Mouse (Mus musculus) thymus, postnatal 0 days (tissue): ENCODE measurements around the gene Kcnn3. TPM values are rescaled to one million over a fixed set of nuclear protein-coding genes. Genes with fewer than 3 reads are reported as not detected.

ENCODE experiments used
- DNase-seq: peaks from one replicate; pipeline ENCODE4 v3.0.0-alpha.2; 2015; ENCODE audit warnings: low spot score
- polyA plus RNA-seq: library from polyadenylated mRNA; unstranded; fragments of >200 nt; fragmentation: Nextera tagmentation; extraction: Ambion mirVana; gene quantifications from 2 replicates; pipeline ENCODE4 v1.2.1, GENCODE M21; 2015

The Kcnn3 gene
- polyA plus RNA-seq: 7.3 and 8.8 TPM in 2 replicates

DNA sequence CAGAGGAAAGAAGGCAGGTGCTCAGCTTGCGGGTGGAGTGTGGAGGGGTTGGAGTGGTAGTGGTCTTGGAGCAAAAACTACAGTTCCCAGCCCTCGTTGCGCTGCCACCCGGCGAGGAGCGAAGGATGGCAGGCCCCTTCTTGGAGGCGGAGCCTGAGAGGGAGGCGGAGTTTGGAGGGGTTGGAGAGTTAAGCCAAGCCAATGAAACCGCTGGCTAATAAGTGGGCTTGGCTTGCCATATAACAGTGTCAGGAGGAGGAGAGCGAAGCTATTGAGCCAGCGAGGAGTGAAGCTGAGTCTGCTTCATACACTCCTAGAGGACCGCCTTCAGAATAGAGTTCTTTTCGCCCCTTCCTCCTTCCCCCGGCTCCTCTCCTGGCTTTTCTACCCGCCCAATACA, at the start of gene Kcnn3:
TSS of gene Kcnn3 (plus strand) at position 271 of the 400 bp plus-strand sequence.
- DNase-seq: no peak

DNA sequence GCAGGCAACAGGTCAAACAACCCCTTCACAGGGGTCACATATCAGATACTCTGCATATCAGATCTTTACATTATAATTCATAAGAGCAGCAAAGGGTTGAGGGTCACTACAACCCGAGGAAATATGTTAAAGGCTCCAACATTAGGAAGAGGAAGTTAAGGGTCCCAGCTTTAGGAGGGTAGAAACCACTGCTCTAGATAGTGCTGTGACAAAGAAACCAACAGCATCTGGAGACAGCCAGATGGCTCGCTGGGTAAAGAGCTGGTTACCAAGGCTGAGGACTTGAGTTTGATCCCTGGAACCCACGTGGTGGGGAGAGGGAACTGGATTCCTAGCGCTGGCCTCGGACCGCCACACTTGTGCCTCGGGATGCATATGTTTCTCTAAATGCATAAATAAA, 47.7 kb upstream of the Kcnn3 start:
- no peak for DNase-seq

DNA sequence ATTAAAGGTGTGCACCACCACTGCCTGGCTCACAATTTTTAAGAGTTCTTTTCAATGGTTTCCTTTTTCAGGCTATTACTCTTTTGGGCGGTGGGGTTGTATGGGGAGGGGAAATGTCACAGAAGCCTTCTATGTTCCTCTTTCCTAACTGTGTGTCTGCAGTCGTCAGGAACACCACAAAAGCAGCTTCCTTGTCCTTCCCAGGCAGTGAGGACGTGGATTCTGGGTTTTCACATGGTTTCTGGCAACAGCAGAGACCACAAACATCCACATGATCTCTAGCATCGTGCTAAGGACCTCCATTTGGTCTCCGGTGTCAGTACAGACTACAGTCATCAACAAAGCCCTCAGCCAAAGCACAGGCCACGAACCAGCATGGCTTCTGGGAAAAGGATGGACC, 46.1 kb upstream of the Kcnn3 start:
- no peak for DNase-seq

- DNase-seq: no peak
Observed at GRCm38 (mm10) chr3:89479055-89479454, 40.9 kb upstream of the Kcnn3 start.

- peak; percentile 70 for DNase-seq
Observed at GRCm38 (mm10) chr3:89481488-89481887, 38.5 kb upstream of the Kcnn3 start.

- DNase-seq: no peak
Observed at GRCm38 (mm10) chr3:89482249-89482648, 37.7 kb upstream of the Kcnn3 start.

GRCm38 (mm10) chr3:89484766-89485524, 35.0 kb upstream of the Kcnn3 start:
- DNase-seq: peak; percentile 80

DNA sequence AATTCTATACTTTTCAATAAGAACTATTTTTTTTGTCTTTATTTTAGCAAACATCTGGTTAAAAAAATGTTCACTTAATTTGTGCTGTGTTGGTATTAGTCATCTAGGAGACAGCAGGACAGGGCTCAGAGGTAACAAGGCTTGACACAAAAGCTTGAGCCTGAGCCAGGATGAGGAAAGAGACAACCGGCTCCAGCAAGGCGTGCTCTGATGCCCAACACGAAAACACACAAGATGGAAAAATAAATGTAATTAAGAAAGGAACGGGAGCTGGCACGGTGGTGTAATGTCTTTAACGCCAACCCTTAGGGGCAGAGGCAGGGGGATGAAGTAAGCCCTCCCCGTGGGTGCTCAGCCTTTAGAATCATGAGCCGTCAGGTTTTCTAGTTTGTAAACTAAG, 33.9 kb upstream of the Kcnn3 start:
- DNase-seq: no peak

DNA sequence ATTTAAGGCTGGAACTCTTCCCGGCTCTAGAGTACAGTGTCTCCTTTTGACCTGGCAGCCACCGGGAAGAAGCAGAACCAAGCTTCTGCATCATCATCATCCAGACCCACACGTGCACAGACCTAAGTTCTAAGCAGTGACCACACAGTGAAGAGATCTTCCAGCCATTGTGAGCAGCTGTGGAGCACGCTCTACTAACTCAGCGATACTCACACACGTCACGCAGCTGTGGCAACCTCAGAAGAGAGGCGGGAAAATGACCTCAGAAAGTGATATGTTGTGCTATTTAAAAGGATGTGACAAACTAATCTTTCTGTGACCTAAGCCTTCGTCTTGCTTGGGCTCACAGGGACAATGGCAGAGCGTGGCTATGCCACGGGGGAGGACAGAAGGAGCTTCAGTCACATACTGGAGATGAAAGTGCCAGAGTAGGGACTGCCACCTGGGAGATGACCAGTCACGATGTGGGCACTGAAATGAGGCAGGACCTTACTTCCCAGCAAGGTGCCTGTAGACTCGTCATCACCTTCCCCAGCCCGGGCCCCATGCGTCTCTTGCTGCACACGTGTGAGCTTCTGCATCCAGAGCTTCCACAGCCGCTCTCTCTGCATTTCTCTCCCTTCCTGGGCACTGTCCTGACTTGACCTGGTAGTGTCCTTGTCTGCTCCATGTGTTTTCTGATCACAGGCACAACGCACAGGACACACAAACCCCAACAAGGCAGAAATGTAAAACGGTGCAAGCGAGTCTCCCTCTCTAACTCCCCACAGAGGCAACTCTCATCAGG, 32.9 kb upstream of the Kcnn3 start:
- DNase-seq: no peak

DNA sequence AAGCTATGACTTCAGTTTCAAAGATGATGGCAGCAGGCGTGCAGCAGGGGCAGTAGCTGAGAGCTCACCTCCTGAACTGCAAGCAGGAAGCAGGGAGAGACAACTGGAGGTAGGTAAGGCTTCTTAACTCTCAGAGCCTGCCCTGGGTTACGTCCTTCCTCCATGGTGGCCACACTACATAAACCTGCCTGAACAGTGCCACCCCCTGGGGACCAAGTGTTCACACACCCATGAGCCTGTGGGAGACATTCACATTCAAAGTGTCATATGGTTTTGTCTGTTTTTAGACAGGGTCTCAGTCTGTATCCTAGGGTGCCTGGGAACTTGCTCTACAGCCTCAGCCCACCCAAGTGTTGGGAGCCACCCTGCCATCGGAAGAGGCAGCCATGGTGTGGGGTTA, 29.2 kb upstream of the Kcnn3 start:
- DNase-seq: no peak

- DNase-seq: no peak
Observed at GRCm38 (mm10) chr3:89491559-89491958, 28.4 kb upstream of the Kcnn3 start.

GRCm38 (mm10) chr3:89492701-89493151, 27.2 kb upstream of the Kcnn3 start:
- DNase-seq: no peak

DNA sequence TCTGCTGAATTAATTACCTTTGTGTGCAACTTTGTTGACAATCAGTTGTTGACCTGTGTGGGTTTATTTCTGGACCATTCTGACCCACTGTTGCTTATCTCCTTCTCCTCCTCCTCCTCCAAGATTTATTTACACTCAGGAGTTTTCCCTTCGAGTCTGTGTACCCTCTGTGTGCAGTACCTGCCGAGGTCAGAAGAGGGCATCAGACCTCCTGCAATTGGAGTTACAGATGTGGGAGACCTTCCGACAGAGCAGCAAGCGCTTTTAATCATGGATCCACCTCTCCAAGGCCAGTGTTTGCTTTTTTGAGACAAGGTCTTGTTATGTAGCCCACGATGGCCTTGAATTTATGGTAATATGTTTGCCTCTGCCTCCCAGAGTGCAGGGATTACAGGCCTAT, 25.3 kb upstream of the Kcnn3 start:
- no peak for DNase-seq

DNA sequence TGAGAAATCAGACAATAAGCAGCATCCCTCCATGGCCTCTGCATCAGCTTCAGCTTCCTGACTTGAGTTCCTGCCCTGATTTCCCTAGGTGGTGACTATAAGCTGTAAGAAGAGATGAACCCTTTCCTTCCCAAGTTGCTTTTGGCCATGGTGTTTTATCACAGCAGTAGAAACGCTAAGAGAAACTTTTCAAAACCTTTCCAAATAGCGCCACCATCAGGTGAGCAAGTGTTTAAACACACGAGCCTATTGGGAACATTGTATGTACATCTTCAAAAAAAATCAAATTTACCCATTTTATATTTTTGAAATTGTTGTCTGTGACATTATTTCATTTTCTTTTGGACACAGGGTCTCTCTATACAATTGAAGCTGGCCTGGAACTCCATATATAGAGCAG, 23.6 kb upstream of the Kcnn3 start:
- no peak for DNase-seq

DNA sequence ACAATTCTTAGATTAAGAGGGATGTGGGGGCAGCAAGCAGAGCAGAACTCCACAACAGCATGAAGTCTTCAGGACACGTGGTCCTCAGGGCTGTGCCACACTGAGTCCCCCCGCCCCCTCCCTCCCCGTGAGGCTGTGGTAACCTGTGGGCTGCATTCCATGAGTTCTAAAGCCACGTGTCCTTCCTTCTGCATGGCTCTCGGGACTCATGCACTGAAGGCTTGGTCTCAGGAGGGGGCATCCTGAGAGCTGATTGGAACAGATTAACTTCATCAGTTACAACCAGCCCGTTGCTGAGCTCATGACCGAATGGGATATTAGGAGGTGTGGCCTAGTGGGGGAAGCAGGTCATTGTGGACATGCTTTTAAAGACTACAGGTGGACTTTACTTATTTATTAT, 20.3 kb upstream of the Kcnn3 start:
- no peak for DNase-seq

GRCm38 (mm10) chr3:89501486-89501885, 18.5 kb upstream of the Kcnn3 start:
- no peak for DNase-seq

GRCm38 (mm10) chr3:89502551-89502950, 17.4 kb upstream of the Kcnn3 start:
- DNase-seq: no peak

DNA sequence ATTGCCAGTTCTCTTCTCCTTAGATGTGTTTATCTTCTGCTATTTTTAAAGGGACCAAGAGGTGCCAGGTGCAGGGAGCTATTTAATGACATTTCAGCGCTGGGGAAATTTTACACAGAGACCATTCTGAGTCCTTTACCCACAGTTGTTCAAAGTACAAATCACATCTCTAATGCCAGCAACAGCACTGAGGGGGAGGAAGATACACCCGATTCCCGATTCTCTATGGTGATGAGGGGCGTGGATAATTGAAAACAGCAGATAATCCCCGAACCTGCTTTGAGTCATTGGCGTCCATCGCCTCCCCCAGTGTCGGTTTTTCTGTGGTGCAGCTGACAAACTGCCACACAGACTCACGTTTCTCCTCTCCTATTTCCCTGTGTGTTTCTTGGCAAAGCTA, 11.9 kb upstream of the Kcnn3 start:
- DNase-seq: no peak

DNA sequence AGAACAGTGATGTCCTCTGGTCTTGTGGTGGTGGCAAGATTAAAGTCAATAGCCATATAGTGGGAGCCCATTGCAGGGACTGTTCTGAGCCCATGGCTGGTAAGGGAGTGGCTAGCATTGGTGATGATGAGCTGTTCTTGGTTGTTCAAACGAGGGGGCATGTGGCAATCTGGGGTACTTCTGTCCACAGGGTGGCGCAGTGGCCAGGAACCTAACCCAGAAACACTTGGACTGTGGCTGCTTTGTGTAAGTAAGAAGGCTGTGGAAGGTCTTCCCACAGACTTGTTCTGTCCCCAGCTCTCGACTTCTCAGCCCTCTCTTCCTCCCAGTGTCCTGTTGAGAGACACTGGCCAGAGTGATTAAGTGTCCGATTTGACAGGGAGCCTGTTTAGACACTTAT, 9.0 kb upstream of the Kcnn3 start:
- DNase-seq: peak; percentile 26

- no peak for DNase-seq
Observed at GRCm38 (mm10) chr3:89511400-89511799, 8.6 kb upstream of the Kcnn3 start.

GRCm38 (mm10) chr3:89512225-89512624, 7.7 kb upstream of the Kcnn3 start:
- peak; percentile 16 for DNase-seq

DNA sequence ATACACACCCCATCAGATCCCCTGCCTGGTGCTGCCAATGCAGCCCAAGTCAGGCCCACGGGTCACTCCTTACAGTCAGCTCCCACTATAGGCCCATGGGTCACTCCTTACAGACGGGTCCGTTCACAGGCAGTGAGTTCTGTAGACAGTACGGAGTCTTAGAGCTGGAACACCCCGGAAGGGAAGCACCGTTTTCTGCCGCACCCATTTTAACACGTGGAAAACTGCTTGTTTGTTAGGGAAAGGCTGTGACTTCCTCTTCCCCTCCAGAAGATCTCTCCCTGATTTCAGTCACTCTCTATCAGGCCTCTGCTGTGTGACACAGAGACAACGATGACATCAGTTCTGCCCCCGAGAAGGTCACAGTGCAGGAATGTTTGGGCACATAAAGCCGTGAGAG, 4.5 kb upstream of the Kcnn3 start:
- DNase-seq: no peak

DNA sequence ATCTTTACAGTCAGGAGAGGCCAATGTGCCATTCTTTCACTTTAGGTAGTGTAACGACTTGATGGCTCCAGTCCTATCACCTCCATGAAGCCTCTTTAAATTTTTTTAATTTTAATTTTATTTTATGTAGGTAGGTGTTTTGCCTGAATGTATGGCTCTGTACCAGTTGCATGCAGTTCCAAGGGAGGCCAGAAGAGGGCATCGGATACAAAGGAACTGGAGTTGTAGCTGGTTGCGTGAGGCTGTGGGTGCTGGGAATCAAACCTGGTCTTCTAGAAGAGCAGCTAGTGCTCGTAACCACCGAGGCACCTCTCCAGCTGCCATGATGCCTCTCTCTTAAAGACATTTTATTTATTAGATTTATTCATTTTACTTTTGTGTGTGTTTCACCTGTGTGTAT, 3.6 kb upstream of the Kcnn3 start:
- no peak for DNase-seq
